Mouse (Mus musculus) hindbrain, embryonic 12.5 days (tissue): ENCODE measurements around the gene Slc25a30. TPM values are rescaled to one million over a fixed set of nuclear protein-coding genes. Genes with fewer than 3 reads are reported as not detected.

Experiments
- ATAC-seq: fragments of 200-750 bp; cut with Nextera tagmentation; 2 replicates; pipeline ENCODE4 v1.8.0; 2017; ENCODE audit warnings: moderate TSS enrichment; ENCODE audit not compliant: low FRiP score
- H3K27ac ChIP-seq: fragments of 300-500 bp; sonication (generic); 2 replicates; pipeline ENCODE4 v1.5.1; 2016; ENCODE audit warnings: mild to moderate bottlenecking
- H3K27me3 ChIP-seq: fragments of 300-500 bp; sonication (generic); 2 replicates; pipeline ENCODE4 v1.6.1; 2016; ENCODE audit warnings: mild to moderate bottlenecking
- H3K36me3 ChIP-seq: fragments of 300-500 bp; sonication (generic); 2 replicates; pipeline ENCODE4 v1.6.1; 2016; ENCODE audit warnings: mild to moderate bottlenecking
- H3K4me1 ChIP-seq: fragments of 300-500 bp; sonication (generic); 2 replicates; pipeline ENCODE4 v1.6.1; 2016
- H3K4me2 ChIP-seq: fragments of 300-500 bp; sonication (generic); replicated peaks from 2 replicates; pipeline ENCODE4 v1.6.1; 2016; ENCODE audit warnings: mild to moderate bottlenecking
- H3K4me3 ChIP-seq: fragments of 300-500 bp; sonication (generic); 2 replicates; pipeline ENCODE4 v1.5.1; 2016; ENCODE audit warnings: mild to moderate bottlenecking
- H3K9ac ChIP-seq: fragments of 300-500 bp; sonication (generic); 2 replicates; pipeline ENCODE4 v1.6.1; 2016; ENCODE audit warnings: mild to moderate bottlenecking, moderate library complexity
- H3K9me3 ChIP-seq: fragments of 300-500 bp; sonication (generic); replicated peaks from 2 replicates; pipeline ENCODE4 v1.6.1; 2016; ENCODE audit warnings: mild to moderate bottlenecking
- WGBS: fragments of 180-500 bp; shearing (Covaris S2); methylation state at CpG from one replicate; pipeline ENCODE4 v1.1.7; 2016; 5-methylcytosine and 5-hydroxymethylcytosine counted together
- polyA plus RNA-seq: library from polyadenylated mRNA; unstranded; fragments of >200 nt; fragmentation: Nextera tagmentation; extraction: Ambion mirVana; gene quantifications from 2 replicates; pipeline ENCODE4 v1.2.1, GENCODE M21; 2016

The Slc25a30 gene
- polyA plus RNA-seq, 1 experiment from 2014 or later = 7.8 TPM

DNA sequence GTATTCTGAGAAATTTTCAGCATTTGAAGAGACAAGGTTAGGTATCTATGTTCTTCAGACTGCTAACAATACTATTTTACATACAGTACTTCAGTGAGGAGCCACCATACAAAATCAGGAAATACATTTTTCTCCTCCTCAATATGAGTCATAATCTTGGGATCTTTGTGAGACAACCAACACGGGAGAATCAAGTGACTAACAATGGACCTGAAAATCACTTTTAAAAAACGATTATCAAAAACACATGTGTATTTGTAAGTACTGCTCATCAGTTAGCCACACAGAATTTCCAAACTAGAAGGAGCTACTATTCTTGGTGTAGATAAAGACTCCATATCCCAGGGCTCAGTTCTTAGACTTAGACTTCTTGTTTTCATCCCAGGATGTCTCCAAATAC is 55.5 kb downstream of the Slc25a30 start:
- no peak overlapping the region for H3K4me3 ChIP-seq
- no peak overlapping the region for H3K27ac ChIP-seq
- WGBS = 88% methylated on average over 2 of the region's 2 CpGs
- no peaks in the 10 kb centered on the region for H3K9me3 ChIP-seq
- no peak overlapping the region for H3K9ac ChIP-seq
- H3K36me3 ChIP-seq = peaks cover 70% of the 10 kb centered on the region
- no peak overlapping the region for H3K4me2 ChIP-seq
- no peak for ATAC-seq
- no peaks in the 10 kb centered on the region for H3K27me3 ChIP-seq
- no peaks in the 10 kb centered on the region for H3K4me1 ChIP-seq

DNA sequence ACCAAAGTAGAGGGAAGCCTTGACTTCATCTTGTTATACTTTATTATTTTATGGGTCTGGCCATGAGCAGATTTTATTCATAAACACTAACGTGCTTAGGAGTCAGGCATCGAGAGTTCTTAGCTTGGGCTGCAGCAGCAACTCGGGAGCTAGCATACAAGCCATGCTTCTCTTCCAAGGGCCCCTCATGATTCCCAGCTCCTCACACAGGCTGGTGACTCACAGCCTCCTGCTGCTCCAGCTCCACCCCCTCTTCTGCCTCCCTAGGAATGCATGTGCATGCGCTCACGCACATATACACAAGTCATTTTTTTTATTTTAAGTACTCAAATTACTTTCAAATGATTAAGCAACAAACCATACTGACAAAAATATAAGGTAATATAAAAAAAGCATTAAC is 58.7 kb downstream of the Slc25a30 start:
- 89% methylated on average over 5 of the region's 5 CpGs for WGBS
- Histone ChIP-seq H3K9me3 (no peaks in the 10 kb centered on the region), H3K27me3 (no peaks in the 10 kb centered on the region), H3K27ac (no peak overlapping the region), H3K36me3 (peaks cover 60% of the 10 kb centered on the region), H3K9ac (no peak overlapping the region), H3K4me3 (no peak overlapping the region), H3K4me1 (no peaks in the 10 kb centered on the region), H3K4me2 (no peak overlapping the region)
- no peak for ATAC-seq

DNA sequence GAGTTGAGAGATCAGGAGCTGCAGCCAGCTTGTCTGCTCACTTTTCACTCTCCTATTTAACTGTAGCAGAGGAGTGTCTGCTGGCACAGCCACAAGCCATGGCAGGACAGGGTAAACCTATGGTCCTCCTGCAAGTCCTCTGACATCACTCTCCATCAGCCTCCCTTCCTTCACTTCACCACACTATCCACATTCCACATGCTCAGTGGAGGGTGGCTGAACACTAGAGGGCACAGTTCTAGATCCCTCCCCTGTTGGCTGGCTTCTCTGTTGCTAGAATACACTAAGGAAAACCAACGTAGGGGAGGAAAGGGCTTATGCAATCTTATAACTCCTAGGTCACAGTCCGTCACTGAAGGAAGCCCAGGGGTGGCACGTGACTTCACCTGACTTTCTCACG is 59.8 kb downstream of the Slc25a30 start:
- no peak overlapping the region for H3K4me2 ChIP-seq
- 80% methylated on average over 4 of the region's 4 CpGs for WGBS
- H3K27ac ChIP-seq = no peak overlapping the region
- H3K9me3 ChIP-seq = no peaks in the 10 kb centered on the region
- no peak overlapping the region for H3K9ac ChIP-seq
- peaks cover 59% of the 10 kb centered on the region for H3K36me3 ChIP-seq
- no peak for ATAC-seq
- H3K4me3 ChIP-seq = no peak overlapping the region
- no peaks in the 10 kb centered on the region for H3K27me3 ChIP-seq
- no peaks in the 10 kb centered on the region for H3K4me1 ChIP-seq

DNA sequence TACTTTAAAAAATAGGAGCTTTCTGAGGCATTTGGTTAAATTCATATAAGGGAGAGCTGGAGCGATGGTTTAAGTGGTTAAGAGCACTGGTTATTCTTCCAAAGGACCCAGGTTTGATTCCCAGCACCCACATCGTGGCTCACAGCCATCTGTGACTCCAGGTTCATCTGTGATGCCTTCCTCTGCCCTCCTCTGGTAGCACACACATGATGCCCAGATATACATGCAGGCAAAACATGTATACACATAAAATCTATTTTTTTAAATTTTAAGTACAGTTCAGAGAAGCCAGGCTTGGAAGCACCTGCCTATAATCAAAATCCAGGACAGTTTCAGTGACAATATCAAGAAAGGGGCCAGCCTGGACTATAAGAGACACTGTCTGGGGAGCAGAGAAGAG is 64.0 kb downstream of the Slc25a30 start:
- Histone ChIP-seq H3K27ac (no peak overlapping the region), H3K4me3 (no peak overlapping the region), H3K27me3 (no peaks in the 10 kb centered on the region), H3K36me3 (peaks cover 63% of the 10 kb centered on the region), H3K4me1 (no peaks in the 10 kb centered on the region), H3K9me3 (no peaks in the 10 kb centered on the region), H3K4me2 (no peak overlapping the region), H3K9ac (no peak overlapping the region)
- WGBS = 92% methylated on average over 2 of the region's 2 CpGs
- no peak for ATAC-seq

DNA sequence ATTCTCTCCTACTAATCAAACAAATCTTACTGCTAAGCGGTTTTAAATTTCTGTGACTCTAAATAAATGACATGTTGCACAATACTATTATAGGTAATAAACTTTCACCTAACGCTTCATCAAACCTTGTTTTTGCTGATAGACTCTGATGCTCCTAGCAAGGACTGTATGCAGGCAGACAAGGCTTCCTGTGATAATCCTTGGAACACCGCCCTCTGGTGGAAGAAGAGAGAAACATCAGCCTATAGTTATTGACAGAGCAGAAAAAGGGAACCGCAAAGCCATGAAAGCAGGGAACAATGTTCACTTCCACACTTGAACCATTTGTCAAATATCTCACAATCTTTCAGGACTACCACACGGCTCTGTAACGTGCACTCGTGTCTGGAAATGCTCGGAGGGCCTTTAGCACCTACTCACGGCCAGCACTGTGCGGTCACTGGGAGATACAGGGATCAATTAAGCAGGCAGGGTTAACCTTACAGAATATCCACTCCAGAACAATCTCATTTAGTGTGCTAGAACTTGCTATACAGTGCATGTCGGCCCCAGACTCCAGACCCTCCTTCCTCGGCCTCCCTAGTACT is 64.8 kb downstream of the Slc25a30 start:
- no peaks in the 10 kb centered on the region for H3K4me1 ChIP-seq
- no peaks in the 10 kb centered on the region for H3K9me3 ChIP-seq
- peak; percentile 40; the same call in 1 of the 2 replicates for ATAC-seq
- peaks cover 62% of the 10 kb centered on the region for H3K36me3 ChIP-seq
- no peaks in the 10 kb centered on the region for H3K27me3 ChIP-seq
- no peak overlapping the region for H3K9ac ChIP-seq
- H3K4me2 ChIP-seq = no peak overlapping the region
- H3K4me3 ChIP-seq = no peak overlapping the region
- H3K27ac ChIP-seq = no peak overlapping the region
- 63% methylated on average over 12 of the region's 12 CpGs for WGBS

DNA sequence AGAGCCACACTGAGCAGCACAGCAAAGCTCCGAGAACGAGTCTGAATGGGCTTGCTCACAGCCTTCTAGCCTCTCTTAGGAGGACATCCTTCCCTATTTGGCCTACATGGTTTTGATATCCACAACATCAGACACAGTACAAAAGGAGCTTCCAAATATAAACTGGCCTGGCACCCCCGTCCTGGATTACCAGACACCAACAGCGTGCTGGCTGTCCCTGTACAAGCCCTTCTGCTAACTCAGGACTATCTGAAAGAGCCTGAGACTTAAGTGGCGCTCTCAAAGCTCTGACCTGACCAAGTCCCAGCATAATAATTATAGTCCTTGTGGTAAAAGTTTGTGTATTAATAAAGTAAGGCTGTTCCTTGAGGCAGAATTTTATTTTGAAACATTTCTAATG is 66.7 kb downstream of the Slc25a30 start:
- no peak overlapping the region for H3K4me2 ChIP-seq
- no peaks in the 10 kb centered on the region for H3K9me3 ChIP-seq
- 93% methylated on average over 5 of the region's 5 CpGs for WGBS
- no peak for ATAC-seq
- H3K4me1 ChIP-seq = no peaks in the 10 kb centered on the region
- H3K4me3 ChIP-seq = no peak overlapping the region
- H3K36me3 ChIP-seq = peaks cover 71% of the 10 kb centered on the region
- no peak overlapping the region for H3K9ac ChIP-seq
- H3K27me3 ChIP-seq = no peaks in the 10 kb centered on the region
- no peak overlapping the region for H3K27ac ChIP-seq

DNA sequence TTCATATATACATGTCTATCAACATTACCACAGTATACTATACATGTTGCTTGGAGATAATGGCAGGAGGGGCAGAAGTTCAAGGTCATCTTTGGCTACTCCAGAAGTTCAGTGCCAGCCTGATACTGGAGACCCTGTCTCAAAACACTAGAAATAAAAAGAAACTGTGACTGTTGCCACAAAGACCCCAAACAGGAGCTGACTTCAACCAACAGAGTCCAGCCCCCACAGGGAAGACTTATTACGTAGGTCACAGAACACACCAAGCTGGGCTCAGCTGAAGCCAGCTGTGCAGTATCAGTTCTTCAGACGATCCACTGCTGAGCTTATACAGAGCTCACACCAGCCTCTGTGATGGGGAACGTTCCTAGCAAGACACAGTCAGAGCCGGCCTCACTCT is 70.4 kb downstream of the Slc25a30 start:
- ATAC-seq = no peak
- 95% methylated on average over 4 of the region's 4 CpGs for WGBS
- H3K36me3 ChIP-seq = peaks cover 69% of the 10 kb centered on the region

DNA sequence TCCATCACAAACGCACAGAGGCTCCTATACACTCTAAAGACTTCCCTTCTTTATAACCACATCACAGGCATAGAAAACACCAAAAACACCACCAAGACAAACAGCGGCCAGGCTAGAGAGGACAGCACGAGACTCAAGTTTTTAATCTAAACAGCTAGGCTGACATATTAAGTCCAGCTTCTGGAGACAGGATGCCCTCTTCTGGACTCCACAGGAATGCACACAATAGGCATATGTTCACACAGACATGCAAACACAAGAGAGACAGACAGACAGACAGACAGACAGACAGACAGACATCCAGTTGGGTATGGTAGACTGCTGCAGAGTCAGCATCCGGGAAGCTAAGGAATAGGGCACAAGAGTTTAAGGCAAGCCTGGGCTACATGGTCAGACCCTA is 73.2 kb downstream of the Slc25a30 start:
- Histone ChIP-seq H3K4me1 (no peaks in the 10 kb centered on the region), H3K4me2 (no peak overlapping the region), H3K36me3 (peaks cover 68% of the 10 kb centered on the region), H3K9me3 (no peaks in the 10 kb centered on the region), H3K27ac (no peak overlapping the region), H3K4me3 (no peak overlapping the region), H3K27me3 (no peaks in the 10 kb centered on the region), H3K9ac (no peak overlapping the region)
- WGBS = 88% methylated on average over 4 of the region's 4 CpGs
- no peak for ATAC-seq

More for the DNA sequence above, 70.4 kb downstream of the Slc25a30 start:
- Histone ChIP-seq H3K4me1 (no peaks in the 10 kb centered on the region), H3K9me3 (no peaks in the 10 kb centered on the region), H3K4me3 (no peak overlapping the region), H3K9ac (no peak overlapping the region), H3K27me3 (no peaks in the 10 kb centered on the region), H3K27ac (no peak overlapping the region), H3K4me2 (no peak overlapping the region)

DNA sequence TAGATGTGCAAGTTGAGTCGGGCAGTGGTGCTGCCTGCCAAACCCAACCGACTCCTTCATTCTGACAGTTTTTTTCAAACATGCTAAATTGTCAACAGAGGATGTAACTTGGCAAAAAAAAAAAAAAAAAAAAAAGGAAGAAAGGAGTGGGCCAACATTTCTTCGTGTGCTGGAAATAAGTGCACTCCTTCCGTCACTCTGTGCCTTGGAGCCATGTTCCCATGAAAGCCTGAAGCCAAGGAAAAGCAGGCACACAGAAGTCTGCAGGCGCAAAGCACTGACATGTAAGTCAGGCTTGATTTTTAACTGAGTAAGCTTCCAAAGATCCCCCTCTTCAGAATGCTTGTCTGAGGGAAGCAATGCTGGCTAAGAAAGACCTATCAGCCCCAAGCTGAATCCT is 74.2 kb downstream of the Slc25a30 start:
- H3K27ac ChIP-seq = no peak overlapping the region
- ATAC-seq = no peak
- H3K4me1 ChIP-seq = no peaks in the 10 kb centered on the region
- WGBS = 94% methylated on average over 5 of the region's 5 CpGs
- H3K9ac ChIP-seq = no peak overlapping the region
- no peaks in the 10 kb centered on the region for H3K9me3 ChIP-seq
- H3K4me2 ChIP-seq = no peak overlapping the region
- no peak overlapping the region for H3K4me3 ChIP-seq
- peaks cover 58% of the 10 kb centered on the region for H3K36me3 ChIP-seq
- no peaks in the 10 kb centered on the region for H3K27me3 ChIP-seq

DNA sequence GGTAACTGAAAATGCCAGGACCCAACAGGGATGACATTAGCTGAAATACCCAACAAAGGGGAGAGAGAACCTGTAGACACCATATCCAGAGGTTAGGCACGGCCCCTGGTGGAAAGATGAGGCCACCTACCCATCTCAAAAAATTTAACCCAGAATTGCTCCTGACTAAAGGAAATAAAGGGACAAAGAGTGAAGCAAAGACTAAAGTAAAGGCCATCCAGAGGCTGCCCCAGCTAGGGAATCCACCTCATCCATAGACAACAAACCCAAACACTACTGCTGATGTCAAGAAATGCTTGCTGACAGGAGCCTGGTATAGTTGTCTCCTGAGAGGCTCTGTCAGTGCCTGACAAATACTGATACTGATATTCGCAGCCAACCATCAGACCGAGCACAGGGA is 75.1 kb downstream of the Slc25a30 start:
- Histone ChIP-seq H3K9ac (no peak overlapping the region), H3K27ac (no peak overlapping the region), H3K4me3 (no peak overlapping the region), H3K9me3 (no peaks in the 10 kb centered on the region), H3K27me3 (no peaks in the 10 kb centered on the region), H3K36me3 (peaks cover 53% of the 10 kb centered on the region), H3K4me2 (no peak overlapping the region), H3K4me1 (no peaks in the 10 kb centered on the region)
- 95% methylated on average over 3 of the region's 3 CpGs for WGBS
- no peak for ATAC-seq

Other genes with a start within 250 kb of the Slc25a30 start
- not detected in 2 replicates for gene Spert, start 193.9 kb downstream of the Slc25a30 start, polyA plus RNA-seq
- gene Erich6b, start 144.8 kb downstream of the Slc25a30 start, polyA plus RNA-seq = not detected in 2 replicates
- gene Cog3, start 32.5 kb downstream of the Slc25a30 start, polyA plus RNA-seq = 23.9 and 24.8 TPM in 2 replicates
- 873 and 904 TPM in 2 replicates for gene Tpt1, start 58.1 kb upstream of the Slc25a30 start, polyA plus RNA-seq
- 1.2 and 1.7 TPM in 2 replicates for gene Kctd4, start 168.0 kb upstream of the Slc25a30 start, polyA plus RNA-seq
- gene Gtf2f2, start 223.8 kb upstream of the Slc25a30 start, polyA plus RNA-seq = 40.3 and 41.1 TPM in 2 replicates